Mouse (Mus musculus) layer of hippocampus, postnatal 36 days (tissue): ENCODE results near the gene Slc22a19. TPM values are rescaled to one million over a fixed set of nuclear protein-coding genes. Genes with fewer than 3 reads are reported as not detected.
"Not testable (repeated sequence)": the region's sequence is repeated elsewhere in the genome, so short reads cannot be mapped to it uniquely, and the experiment has no call there.

Experiments used
- DNase-seq, 2 experiments: peaks; one replicate each; pipeline ENCODE4 v3.0.0; 2022
- total RNA-seq, 2 experiments: library from RNA; stranded (reverse); gene quantifications; 2 replicates each; pipeline ENCODE4 v1.2.3; 2021

Slc22a19 gene
- total RNA-seq, result not detected

- DNase-seq, result no peak
Measured at GRCm38 (mm10) chr19:7711148-7711547, at the start of gene Slc22a19. TSS of gene Slc22a19 (minus strand) at chr19:7711310.

GRCm38 (mm10) chr19:7753371-7753770, 42.3 kb upstream of the Slc22a19 start:
- not testable (repeated sequence) for DNase-seq

GRCm38 (mm10) chr19:7729543-7729942, 18.4 kb upstream of the Slc22a19 start:
- peak in 1 of 2 experiments; percentile 24 for DNase-seq

GRCm38 (mm10) chr19:7693104-7693503, 18.0 kb downstream of the Slc22a19 start:
- not testable (repeated sequence) for DNase-seq

GRCm38 (mm10) chr19:7691259-7691658, 19.9 kb downstream of the Slc22a19 start:
- DNase-seq, result no peak

- DNase-seq, result no peak
Measured at GRCm38 (mm10) chr19:7687988-7688387, 23.1 kb downstream of the Slc22a19 start.

- no peak for DNase-seq
Measured at GRCm38 (mm10) chr19:7672033-7672432, 39.1 kb downstream of the Slc22a19 start.

GRCm38 (mm10) chr19:7648913-7649666, 62.0 kb downstream of the Slc22a19 start:
- no peak for DNase-seq

GRCm38 (mm10) chr19:7633786-7634185, 77.3 kb downstream of the Slc22a19 start:
- no peak for DNase-seq

- DNase-seq, result no peak
Measured at GRCm38 (mm10) chr19:7633021-7633420, 78.1 kb downstream of the Slc22a19 start.

Other genes starting within 250 kb of the Slc22a19 start
- gene Rtn3, start 228.0 kb downstream of the Slc22a19 start, total RNA-seq, result 100 to 1,000 TPM; 737 to 795 TPM
- gene Atl3, start 217.3 kb downstream of the Slc22a19 start, total RNA-seq, result 10 to 100 TPM; 21.1 to 23.3 TPM
- 10 to 100 TPM; 28.3 to 28.8 TPM for gene Pla2g16, start 153.9 kb downstream of the Slc22a19 start, total RNA-seq
- under 1 TPM; 0.22 to 0.28 TPM for gene Lgals12, start 104.1 kb downstream of the Slc22a19 start, total RNA-seq
- not detected for gene Hrasls5, start 98.8 kb downstream of the Slc22a19 start, total RNA-seq
- gene Slc22a26, start 91.4 kb upstream of the Slc22a19 start, total RNA-seq, result not detected